Mouse (Mus musculus) kidney, postnatal 36 days (tissue): ENCODE results near the gene Tmem52.
A peak's percentile ranks its signal among the peaks of the same experiment; 100 is the strongest.
"Not testable (repeated sequence)": the region's sequence is repeated elsewhere in the genome, so short reads cannot be mapped to it uniquely, and the experiment has no call there.

Experiments
- DNase-seq, 2 experiments: peaks; one replicate each; pipeline ENCODE4 v3.0.0; 2021 to 2022; ENCODE audit warnings: mixed read lengths in 2 of 2

Gene Tmem52

DNA sequence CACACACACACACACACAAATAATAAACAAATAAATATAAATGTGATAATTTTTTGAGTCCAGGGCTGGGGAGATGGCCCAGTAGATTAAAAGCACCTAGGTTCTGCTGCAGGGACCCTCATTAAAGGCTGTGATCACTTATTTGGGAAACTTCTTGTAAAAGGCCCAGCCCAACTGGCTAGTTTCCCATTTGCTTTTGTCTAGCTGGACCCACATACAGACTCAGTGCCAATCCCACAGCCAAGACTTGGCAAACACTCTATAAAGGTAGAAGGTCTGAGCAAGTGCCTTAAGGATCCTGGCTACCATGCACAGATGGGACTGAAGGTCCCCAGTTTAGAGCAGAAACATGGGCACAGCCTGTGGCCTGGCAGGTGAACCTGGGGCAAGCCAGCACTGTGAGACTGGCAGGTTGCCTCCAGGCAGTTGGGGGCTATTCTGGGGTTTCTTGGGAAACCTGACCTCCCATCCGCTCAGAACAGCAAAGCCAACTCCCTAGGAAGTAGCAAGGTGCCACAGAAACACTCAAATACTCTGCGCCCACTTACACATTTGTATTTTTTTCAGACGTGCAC lies 3.9 kb downstream of the Tmem52 start:
- no peak for DNase-seq

DNA sequence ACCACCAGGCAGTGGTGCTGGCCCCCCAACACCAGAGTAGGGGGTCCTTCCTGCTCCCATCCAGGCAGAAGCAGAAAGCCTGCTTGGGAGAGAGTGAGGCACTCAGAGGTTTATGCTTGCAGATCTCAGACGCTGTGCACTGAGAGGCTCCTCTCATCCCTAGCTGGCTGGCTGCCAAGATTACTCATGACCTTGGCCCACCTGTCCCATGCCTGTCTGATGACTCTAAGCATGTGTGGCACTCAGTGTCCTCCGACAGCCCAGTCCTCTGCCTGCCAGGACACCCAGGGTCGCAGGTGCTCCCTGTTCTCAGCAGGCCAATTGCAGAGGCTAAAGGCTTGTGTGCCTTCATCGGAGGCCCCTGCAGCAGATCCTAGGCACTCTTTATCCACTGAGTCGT lies 4.4 kb downstream of the Tmem52 start:
- DNase-seq = peak in 1 of 2 experiments; percentile 51

DNA sequence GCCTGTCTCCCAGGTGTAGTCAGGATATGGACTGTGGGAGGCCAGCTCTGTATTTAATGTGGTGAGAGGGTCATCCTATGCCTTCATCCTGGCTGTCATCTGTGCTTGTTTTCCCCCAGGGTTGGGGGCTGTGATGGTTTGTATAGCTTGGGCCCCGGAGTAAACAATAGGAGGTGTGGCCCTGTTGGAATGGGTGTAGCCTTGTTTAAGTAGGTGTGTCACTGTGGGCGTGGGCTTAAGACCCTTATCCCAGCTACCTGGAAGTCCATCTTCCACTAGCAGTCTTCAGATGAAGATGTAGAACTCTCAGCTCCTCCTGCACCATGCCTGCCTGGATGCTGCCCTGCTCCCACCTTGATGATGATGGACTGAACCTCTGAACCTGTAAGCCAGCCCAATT lies 4.9 kb downstream of the Tmem52 start:
- not testable (repeated sequence) for DNase-seq

DNA sequence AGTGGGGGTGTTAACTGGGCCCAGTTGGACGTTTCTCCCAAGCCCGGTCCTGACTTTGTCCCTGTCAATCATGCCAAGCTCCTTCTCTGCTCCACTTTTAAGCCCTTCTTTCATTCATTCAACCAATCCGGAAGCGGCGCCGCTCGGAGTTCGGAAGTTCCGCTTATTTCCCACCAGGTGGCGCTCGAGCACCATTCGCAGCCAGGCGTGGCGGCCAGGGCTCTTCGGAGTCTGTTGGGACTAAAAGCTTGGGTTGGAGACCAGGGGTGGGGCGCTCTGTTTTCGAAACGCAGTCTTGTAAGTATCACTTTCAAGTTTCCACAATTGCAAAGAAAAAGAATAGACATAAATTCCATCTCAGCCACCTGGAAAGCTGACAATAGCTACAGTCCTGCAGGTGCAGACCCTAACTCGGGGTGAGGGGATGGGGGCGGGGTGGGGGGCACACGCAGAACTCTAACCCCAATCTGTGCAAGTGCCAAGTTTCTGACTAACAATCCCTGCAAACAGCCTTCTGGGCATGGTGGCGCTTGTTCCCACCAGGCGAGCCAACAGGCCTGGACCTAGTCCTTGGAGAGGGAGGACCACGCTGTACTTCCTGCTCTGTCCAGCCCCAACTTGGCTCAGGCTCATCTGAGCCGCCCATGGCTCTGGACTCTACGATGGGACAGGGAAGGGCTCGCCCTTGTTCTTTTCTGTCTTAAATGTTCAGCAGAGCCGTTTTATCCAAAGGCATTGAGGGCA lies 12.6 kb downstream of the Tmem52 start:
- DNase-seq = peak; percentile 57 to 86

DNA sequence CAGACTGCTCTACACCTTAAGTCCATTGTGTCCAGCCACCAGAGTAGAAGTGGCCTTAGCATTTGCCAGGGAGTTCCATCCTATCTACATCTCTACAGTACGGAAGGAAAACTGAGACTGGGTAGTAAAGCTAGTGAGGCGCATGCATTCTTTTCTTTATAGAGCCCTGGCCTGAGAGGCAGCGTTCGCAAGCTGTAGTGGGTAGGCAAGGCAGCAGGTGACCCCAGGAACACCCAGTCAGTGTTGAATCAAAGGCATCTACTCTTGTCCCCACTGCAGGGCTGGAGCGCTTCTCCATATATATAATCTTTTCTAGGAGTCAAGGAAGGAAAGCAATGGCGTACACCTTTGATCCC lies 13.2 kb downstream of the Tmem52 start:
- DNase-seq = no peak

DNA sequence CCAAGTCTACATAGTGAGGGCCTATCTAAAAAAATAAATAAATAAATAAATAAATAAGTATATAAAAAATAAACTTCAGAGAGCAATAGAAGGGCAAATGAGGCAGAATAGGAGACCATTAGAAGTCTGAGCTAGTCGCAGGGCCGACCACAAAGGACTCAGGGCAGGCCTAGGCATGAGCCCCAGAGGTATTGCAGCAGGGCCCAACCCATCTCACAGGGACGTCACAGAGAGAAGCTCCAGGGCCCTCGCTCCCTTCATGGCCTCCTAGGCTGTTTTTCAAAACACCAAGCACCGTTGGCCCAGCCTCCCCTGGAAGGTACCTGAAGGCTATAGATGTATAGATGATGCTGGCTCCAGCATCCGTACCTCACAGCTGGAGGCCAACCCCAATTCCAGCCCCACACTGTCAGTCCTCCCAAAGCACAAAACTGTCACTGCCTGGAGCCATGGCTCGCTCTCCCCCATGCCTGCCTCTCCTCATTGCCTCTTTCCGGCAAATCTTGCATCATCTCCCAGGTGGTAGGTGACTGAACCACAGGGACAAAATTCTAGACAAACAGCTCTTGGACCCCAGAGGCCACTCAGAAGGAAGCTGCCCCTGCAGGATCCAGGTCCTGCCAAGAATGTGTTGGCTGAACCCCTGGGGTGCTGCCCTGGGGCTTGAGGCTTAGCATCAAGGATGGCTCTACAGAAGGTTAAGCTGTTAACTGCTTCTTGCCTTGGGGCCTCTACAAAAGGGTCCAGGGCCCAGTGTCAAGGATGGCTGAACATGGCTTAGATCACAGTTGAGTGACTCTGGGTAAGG lies 14.0 kb downstream of the Tmem52 start:
- no peak for DNase-seq

DNA sequence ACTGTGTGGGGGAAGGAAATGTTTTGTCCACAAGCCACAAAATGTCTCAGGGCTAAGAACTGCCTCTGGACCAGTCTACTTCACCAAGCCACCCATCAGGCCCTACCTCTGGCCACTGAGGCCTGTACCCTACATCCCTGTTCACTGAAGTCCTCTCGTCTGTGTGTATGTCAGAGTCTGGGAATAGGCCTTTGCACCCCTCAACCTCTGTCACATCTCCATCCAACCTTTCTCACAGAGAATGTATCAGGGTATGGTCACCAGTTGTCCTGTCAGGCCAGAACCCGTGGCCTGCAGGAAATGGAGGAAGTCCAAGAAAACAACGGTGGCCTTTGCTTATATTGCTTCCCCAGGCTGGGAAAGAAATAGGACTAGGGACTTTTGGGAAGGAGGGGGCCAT lies 16.6 kb downstream of the Tmem52 start:
- no peak for DNase-seq

DNA sequence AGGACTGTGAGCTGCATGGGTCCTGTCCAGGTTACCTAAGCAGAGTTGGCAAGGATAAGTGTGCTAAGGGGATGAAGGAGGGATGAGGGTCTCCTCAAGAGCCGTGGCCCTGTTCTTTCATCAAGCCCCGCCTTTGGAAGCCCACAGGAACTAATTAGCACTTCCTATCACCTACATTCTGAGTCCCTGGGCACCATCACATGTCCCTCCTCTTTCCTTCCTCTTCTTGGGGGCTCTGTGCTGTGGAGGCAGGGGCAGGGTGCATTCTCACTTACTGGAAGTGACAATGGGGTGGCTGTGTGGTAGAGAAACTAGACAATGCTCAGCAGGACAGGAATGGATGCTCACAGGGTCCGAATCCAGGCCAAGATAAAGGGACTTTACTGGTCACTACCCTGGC lies 18.8 kb downstream of the Tmem52 start:
- DNase-seq = no peak

DNA sequence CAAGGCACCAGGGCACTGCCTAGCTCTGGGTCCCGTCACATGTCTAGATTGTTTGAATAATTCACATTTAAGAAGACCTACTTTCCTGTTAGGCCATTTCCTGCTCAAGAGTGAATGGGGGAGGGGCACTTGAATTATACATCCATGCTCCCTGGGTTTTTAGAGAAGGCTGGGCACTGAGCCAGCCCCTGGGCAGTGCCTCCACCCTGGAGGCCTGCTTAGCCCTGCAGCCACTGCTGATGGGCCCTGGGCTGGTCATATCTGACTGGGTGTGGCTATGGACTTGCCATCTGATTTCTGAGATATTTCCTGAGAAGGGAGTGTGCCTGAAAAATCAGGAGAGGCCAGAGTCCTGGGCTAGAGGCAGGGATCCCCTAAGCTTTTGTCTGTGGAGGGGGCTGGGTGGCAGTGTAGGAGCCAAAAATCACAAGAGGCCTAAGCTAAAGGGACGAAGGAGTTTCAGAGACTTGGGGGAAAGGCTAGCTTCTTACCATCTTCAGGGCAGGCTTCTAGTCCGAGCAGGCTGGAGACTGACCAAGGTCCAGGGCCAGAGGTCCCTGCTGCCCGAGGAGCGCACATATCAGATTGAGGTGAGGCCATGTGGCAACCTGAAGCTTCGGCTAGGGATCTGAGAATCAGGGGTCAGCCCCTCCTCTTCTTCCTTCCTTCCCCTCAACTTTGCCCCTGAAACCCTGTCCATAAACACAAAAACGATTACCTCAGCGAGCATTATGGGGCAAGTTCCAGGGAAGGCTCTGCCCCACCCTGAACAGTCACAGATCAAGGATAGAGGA lies 19.5 kb downstream of the Tmem52 start:
- peak; percentile 86 to 93 for DNase-seq

DNA sequence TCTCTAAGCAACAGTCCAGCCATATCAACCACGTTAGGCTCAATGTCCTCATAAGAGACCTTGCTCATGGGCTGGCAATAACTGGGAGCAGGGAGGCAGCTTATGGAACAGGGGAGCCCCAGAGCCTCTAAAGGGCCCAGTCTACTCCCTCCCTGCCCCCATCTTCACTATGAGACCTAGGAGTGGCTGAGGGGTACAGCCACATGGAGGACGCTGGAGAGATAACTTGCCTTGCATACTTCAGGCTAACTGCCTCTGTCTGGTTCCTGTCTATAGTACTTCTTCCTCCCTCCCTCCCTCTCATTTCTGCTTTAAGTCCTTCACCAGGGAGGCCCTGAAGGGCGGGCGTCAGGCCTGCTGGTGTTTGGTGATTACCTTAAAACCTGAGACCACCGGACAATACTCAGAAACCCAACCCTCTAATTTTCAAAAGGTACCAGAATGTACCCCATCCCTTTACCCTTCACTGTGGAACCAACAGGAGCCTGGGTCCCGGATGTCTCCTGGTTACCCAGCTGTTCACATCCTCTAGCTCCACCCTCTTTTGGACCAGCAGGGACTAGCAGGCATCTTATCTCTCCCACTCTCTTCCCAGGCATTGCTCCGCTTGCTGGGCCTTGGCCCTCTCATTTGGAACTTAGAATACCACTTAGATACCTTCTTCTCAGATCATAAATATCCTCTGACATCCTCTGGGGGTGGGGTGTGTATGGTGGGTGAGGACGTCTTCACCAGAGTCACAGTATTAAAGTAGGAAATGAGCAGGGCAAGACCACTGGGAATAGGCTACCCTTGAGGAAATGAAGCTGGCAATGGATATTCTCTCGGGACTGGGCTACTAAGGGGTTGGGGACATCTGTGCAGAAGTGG lies 20.4 kb downstream of the Tmem52 start:
- no peak for DNase-seq

DNA sequence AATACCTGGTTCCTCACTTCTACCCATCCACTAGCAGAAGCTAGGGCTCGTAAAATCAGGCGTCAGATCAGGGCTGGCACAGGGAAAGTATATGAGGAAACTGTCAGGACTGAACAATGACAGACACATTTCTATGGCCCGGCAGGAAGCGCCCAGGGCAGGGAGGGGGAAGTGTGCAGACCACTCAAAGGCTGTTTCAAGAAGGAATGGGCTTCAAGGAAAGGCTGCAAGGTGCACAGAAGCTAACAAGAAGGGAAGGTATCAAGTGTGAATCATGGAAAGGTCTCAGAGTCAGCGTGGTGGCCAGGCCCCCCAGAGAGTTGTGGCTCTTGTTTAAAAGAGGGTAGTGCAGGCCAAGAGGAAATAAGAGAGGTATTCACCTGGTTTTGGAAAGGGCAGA lies 21.5 kb downstream of the Tmem52 start:
- peak in 1 of 2 experiments; percentile 22 for DNase-seq

DNA sequence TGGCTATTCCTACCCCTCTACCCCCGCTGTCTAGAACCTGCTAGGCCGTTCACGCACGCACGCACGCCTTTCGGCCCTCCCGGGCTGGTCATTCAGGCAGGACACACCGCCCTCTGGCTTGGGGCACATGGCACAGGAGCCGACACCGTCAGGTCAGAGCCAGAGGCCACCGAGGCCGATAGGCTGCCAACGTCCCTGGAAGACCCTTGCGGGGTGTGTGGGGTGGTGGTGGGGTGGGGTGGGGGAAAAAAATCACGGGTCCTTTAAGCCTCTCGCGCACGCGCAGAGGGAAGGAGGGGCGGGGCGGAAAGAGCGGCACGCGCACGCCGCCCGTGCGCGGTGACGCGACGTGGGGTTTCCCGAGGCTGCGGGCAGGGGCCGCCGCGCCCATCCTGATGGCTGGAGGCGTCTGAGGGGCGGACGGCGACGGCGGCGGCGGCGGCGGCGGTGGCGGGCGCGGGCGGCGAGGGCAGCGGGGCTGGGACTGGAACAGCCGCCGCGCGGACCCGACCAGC lies 22.1 kb downstream of the Tmem52 start, which contains the start of gene Gnb1:
TSS of gene Gnb1 (plus strand) at position 372 of the 515 bp plus-strand sequence.
- peak; percentile 93 to 99 for DNase-seq

DNA sequence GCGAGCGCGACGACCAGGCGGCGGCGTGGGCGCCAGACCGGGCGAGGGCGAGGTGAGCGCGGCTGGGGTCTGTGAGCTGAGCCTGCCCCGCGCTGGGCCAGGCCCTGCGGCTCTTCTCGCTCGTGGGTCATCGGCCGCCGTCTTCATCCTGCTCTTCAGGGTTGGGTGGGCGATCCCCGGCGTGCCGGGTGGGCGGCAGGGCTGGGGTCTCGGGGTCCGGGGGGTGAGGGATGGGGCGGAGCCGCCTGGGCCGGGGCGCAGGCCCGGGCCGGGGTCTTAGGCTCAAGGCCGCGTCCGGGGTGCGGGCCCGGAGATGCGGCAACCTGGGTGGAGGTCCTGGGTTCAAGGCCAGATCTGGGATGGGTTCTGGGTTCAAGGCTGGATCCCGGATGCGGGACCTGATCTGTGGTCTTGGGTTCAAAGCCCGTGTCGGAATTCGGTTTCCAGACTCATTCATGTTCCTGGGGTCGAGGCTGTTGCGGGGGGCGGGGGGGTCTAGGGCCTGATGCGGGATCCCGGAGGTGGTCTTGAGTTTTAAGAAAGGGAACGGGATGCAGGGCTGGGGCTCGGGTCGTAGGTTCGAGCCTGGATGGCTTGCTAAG lies 22.7 kb downstream of the Tmem52 start:
- no peak for DNase-seq

DNA sequence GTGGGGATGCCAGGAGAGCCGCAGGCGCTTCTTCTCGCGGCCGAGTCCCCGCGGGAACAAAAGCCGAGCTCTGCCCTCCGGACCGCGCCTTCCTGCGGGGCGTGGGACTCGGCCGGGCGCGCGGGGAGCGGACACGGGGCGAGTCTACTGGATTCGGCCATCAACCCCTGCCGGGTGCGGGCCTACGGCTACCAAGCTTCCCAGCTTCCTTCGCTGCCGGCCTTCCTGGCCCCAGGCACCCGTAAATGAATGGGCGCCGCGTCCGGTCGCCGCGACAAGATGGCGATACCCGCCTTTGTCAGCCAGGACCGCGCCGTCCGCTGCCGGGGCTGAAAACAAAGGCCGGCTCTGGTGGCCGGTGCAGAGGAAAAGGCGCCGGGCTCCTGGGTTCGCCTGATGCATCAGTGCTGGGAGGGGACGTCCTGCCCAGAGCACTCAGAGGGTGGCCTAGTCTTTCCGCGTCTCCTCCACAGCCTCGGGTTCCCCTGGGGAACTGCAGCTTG lies 23.3 kb downstream of the Tmem52 start:
- DNase-seq = peak; percentile 50 to 76

DNA sequence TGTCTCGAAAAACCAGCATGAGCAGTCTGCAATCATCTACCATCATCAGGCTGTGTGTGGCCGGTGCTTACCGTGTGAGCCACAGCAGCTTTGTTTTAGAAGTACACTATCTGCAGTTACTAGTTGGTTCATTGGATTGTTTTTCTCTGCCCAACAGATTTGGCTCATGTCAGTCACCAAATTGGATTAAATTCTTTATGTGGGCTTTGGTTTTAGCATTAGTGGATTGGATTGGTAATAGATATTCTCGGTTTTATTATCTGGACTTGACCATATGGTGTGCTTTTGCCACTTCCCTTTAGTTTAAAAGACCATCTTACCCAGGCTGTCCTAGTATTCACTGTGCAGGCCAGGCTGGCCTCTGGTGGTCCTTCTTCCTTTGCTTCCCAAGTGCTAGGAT lies 26.0 kb downstream of the Tmem52 start:
- no peak for DNase-seq

DNA sequence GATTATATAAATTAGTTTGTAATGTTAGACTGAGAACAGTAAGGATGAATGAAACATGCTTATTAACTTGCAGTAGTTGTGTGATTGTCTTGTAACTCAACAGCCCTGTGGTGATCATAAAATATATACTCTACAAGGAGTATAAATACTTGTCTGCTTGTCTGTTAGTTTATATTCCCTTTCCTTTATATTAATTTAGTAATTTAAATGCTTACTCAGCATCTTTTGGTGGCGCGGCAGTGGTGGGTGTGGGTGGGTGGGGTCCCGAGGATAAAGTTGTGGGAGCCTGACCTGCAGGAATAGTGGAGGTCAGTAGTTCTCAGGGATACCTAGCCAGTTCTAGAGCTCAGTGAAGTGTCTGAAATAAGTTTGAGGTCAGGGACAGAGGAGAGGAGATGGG lies 29.0 kb downstream of the Tmem52 start:
- no peak for DNase-seq

DNA sequence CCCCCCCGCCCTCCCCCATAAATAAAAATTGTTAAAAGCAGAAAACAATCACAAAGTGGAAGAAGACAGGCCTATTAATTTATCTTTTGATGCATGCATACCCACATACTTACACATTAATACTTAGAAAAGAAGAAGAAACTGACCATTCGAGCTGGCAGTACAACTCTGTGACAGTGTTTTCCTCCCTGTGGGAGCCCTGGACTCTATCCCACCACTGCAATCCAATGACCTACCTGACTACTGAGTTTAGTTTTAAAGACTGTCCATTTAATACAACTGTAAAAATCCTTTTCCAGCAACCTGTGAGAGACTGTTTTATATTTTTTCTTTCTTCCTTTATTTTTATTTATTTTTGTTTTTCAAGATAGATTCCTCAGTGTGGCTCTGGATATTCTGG lies 32.2 kb downstream of the Tmem52 start:
- no peak for DNase-seq

DNA sequence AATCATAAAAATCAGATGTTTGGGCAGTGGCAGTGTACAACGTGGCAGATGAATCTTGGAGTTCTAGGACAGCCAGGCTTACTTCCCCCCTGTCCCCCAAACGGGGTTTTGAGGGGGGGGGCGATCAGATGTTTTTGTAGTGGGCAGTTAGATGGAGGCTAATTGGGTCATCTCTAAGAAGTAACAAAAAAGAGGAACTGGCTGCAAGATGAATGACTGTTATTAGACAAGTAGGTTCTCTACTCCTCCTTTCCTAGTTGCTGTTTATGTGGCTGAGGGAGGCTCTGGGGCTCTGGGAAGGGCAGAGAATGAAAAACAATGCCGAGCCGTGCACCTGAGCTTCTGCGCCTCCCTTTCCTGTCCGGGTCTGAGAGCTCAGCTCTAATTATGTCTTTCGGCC lies 36.2 kb downstream of the Tmem52 start:
- no peak for DNase-seq

DNA sequence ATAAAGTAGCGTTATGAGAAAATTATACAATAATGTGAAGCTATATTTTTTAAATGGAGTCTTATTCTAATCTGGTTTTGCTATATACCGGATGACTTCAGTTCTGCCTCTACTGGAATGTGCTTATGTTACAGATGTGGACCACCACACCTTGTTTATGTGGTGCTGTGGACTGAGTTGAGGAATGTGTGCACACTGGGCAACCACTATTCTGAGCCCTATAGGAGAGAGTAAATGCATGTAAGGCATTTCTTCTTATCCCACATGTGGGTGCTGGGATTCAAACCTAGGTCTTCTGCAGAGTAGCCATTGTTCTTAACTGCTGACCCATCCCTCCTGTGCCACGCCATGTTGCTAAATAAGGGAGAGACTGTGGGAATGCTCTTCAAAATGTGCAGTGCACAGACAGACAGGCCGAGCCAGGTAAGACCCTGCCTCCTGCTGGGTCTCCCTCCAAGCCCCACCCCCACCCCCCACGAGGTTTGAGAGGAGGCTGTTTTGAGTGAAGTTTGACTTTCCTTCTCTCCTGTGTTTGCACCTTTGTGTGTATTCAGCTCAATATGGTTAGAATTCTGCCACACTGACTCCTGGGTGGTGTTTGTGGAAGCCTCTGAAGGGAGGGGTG lies 36.9 kb downstream of the Tmem52 start:
- no peak for DNase-seq

DNA sequence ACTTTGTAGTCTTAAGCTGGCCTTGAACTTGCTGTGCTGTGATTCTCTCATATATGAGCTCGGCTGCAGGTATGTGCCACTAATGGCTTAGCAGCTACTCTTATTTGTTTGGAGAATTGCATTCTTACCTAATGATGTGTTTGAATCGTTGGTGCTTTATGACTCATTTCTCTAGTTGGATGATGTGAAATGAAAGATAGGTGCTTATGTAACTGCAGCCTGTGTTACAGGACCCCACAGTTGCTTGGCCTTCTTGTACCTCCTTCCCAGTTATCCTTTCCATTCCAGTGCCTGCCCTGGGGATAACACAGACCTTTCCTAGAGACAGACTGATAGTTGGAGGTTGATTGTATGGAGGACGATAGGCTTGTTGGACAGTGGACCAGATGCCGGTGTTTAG lies 39.7 kb downstream of the Tmem52 start:
- no peak for DNase-seq

DNA sequence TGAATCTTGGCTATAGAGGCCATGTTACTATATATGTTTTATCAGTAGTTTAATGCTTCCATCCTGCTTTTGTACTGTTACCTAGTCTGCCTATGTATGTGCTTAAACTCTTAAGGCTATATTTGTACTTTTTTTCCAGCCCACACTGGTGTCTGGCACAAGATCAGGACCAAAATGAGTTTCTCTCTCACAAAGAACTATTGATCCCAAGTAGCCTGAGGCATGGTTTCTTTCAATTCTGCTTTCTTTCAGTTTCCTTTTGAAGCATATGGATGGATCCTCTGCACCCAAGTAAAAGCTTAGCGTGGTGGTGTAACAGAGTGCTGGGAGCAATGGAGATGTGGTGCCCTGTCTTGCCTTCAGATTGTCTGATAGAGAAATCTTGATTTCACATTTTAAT lies 42.1 kb downstream of the Tmem52 start:
- no peak for DNase-seq
